Mouse (Mus musculus) testis, adult 2 months (tissue): ENCODE measurements at regions not wholly inside any gene's neighbourhood (a gene's known extent, or its start where the extent isn't known, plus 50 kb on each side); places are given as distances from the start of the nearest gene placed in this dataset.

ENCODE experiments used
- H3K27ac ChIP-seq: fragments of 200-500 bp; 2 replicates; pipeline ENCODE4 v1.5.1; 2012; ENCODE audit warnings: low read depth, low read length; ENCODE audit not compliant: control insufficient read depth, insufficient read depth
- H3K27me3 ChIP-seq: fragments of 200-500 bp; 2 replicates; pipeline ENCODE4 v1.6.1; 2012; ENCODE audit warnings: mild to moderate bottlenecking, low read length, moderate library complexity; ENCODE audit not compliant: control insufficient read depth, insufficient read depth
- H3K36me3 ChIP-seq: fragments of 200-500 bp; 2 replicates; pipeline ENCODE4 v1.6.1; 2012; ENCODE audit warnings: mild to moderate bottlenecking, low read length; ENCODE audit not compliant: control insufficient read depth, insufficient read depth
- H3K4me1 ChIP-seq: fragments of 200-500 bp; 2 replicates; pipeline ENCODE4 v1.6.1; 2012; ENCODE audit warnings: low read length; ENCODE audit not compliant: control insufficient read depth, insufficient read depth
- H3K4me3 ChIP-seq: fragments of 200-500 bp; 2 replicates; pipeline ENCODE4 v1.5.1; 2012; ENCODE audit warnings: low read depth, mild to moderate bottlenecking, low read length, moderate library complexity, mixed read lengths; ENCODE audit not compliant: control insufficient read depth
- CTCF ChIP-seq: fragments of 200-500 bp; IDR thresholded peaks from 2 replicates; pipeline ENCODE4 v1.5.1; 2012; ENCODE audit warnings: low read depth, mild to moderate bottlenecking, inconsistent platforms, low read length, moderate library complexity; ENCODE audit not compliant: control insufficient read depth, insufficient read depth, insufficient replicate concordance
- POLR2A ChIP-seq: fragments of 200-500 bp; IDR thresholded peaks from 2 replicates; pipeline ENCODE4 v1.6.1; 2012; ENCODE audit warnings: low read depth, mild to moderate bottlenecking, inconsistent platforms, low read length, moderate library complexity; ENCODE audit not compliant: control insufficient read depth

DNA sequence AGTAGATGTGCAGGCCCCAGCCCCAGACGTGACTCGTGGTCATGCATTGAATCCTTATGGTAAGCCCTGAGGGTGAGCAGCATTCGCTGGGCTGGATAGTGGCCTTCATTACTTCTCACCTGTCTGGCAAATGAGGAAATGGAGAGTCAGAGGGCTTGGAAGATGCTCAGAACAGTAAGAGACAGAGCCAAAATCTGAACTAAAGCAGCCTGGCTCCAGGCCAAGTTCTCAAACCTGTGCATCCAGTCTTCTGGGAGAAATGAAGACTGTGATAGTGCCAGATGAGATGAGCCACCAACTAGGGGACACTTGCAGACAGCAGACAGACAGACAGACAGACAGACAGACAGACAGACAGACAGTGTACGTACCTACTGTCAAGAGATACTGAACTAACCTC lies 137.1 kb downstream of the Wscd1 start:
- Histone ChIP-seq H3K27me3 (no peaks in the 10 kb centered on the region), H3K36me3 (no peaks in the 10 kb centered on the region), H3K4me1 (no peaks in the 10 kb centered on the region), H3K4me3 (no peak overlapping the region), H3K27ac (no peak overlapping the region)
- no peak for TF ChIP-seq CTCF
- TF ChIP-seq POLR2A = no peak

DNA sequence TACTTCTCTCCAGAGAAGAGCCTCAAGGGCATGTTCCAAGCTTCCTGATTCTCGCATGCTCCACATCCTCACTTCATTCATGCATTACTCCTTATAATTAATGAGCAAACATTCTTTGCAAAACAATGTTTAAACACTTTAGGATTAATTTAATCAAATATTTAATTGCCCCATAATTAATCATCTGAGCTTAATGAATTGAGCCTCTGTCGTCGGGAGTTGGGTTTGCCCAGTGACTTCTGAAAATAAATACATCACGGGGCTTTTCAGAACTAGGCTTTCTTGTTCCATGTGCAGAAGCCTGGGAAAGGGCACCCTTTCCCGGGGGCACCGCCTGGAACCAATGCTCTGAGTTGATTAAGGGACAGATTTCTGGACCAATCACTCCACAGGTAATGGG lies 135.1 kb downstream of the Wscd1 start:
- Histone ChIP-seq H3K4me3 (no peak overlapping the region), H3K4me1 (no peaks in the 10 kb centered on the region), H3K27ac (no peak overlapping the region), H3K27me3 (no peaks in the 10 kb centered on the region), H3K36me3 (no peaks in the 10 kb centered on the region)
- TF ChIP-seq POLR2A (no peak), CTCF (no peak)

DNA sequence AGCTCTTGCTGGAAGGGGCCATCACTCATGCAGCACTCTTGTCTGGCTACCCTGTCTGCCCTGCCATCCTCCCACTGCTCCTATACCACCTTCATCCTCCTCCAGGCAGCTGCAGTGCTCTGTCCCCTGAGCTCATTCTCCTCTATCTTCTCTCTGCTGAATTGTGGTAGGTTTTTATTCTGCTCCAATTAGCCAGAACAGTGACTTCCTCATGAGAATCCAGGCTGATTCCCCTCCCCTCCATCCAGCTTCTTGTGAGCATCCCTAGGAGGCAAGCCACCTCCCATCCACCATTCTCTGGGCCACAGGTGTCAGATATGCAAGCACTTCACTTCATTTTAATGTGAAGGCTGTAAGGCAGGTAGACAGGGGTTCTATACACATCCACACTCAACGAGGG lies 132.1 kb downstream of the Wscd1 start:
- TF ChIP-seq POLR2A (no peak), CTCF (no peak)

DNA sequence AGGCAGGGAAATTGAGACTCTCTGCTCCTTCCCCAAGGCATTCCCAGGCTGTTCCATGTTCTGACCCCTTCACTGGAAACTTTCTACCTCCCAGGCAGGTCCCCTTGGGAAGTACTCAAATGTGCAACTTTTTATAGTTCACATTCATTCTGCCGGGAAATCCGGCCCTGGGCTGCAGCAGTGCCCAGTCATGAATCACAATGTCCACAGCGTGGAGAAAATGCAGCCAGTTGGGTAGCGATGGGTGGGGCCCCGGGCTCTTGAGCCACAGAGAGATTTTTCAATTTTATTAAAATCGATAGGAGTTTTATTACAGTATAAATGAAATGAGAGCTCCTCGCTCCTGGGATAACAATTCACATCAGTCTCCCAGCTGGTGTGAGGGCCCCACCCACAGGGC lies 121.6 kb downstream of the Wscd1 start:
- no peak overlapping the region for H3K4me3 ChIP-seq
- H3K27ac ChIP-seq = no peak overlapping the region
- no peaks in the 10 kb centered on the region for H3K36me3 ChIP-seq
- H3K4me1 ChIP-seq = no peaks in the 10 kb centered on the region
- TF ChIP-seq POLR2A (no peak), CTCF (no peak)
- no peaks in the 10 kb centered on the region for H3K27me3 ChIP-seq

More for the DNA sequence above, 132.1 kb downstream of the Wscd1 start:
- H3K4me1 ChIP-seq = no peaks in the 10 kb centered on the region
- H3K36me3 ChIP-seq = no peaks in the 10 kb centered on the region
- H3K27ac ChIP-seq = no peak overlapping the region
- no peaks in the 10 kb centered on the region for H3K27me3 ChIP-seq
- no peak overlapping the region for H3K4me3 ChIP-seq

DNA sequence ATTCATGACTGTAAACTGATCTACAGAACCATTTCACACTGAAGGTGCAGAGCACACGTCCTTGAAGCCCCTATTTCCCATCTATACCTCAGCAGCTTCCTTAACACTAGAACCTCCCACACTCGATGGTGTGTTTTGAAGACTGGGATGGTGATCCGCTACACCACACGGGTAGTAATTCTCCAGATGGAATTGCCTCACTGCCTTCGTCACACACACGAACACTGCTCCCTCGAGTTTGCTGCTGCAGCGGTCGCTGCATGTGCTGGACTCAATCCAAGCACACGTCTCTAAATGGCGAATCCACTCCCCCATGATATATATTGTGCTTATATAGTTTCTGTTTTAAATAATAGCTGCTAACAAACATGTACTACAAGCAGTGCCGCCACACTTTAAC lies 117.0 kb downstream of the Wscd1 start:
- H3K4me1 ChIP-seq = no peaks in the 10 kb centered on the region
- H3K27ac ChIP-seq = no peak overlapping the region
- no peak for TF ChIP-seq POLR2A
- TF ChIP-seq CTCF = no peak
- no peak overlapping the region for H3K4me3 ChIP-seq
- H3K36me3 ChIP-seq = no peaks in the 10 kb centered on the region
- no peaks in the 10 kb centered on the region for H3K27me3 ChIP-seq

DNA sequence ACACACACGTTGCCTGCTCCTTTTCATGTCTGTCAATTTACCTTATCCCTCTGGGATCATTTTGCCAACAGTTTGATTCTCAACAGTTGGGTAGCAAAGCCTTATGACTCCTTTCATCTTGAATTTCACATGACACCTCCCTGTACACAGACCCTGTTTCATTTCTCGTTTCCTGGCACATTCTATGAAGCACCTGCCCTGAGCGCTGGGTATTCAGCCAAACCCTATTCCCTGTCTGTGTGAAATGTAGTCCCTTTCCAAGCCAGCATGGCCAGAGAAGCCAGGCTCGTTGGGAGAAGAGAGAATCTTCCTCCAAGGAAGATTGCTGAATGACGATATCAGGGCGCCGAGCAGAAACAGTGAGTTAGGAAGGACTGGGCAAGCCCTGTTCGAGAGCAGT lies 108.2 kb downstream of the Wscd1 start:
- no peak overlapping the region for H3K27ac ChIP-seq
- no peak overlapping the region for H3K4me3 ChIP-seq
- no peaks in the 10 kb centered on the region for H3K27me3 ChIP-seq
- H3K4me1 ChIP-seq = no peaks in the 10 kb centered on the region
- H3K36me3 ChIP-seq = no peaks in the 10 kb centered on the region
- TF ChIP-seq POLR2A = no peak
- no peak for TF ChIP-seq CTCF

DNA sequence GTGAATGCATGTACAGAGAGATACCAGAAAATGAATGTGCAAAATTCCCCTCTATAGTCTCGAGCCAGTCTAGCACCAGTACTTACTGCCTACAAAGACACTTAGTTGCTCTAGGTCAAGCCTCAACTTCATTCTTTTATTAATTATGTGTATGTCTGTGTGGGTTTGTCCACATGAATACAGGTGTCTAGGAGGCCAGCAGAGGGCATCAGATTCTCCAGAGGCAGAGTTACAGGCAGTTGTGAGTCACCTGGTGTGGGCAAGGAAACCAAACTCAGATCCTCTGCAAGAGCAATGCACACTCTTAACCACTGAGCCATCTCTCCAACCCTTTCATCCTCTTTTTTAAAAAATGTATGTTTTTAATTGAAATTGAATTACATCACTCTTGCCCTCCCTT lies 105.8 kb downstream of the Wscd1 start:
- Histone ChIP-seq H3K27me3 (no peaks in the 10 kb centered on the region), H3K4me3 (no peak overlapping the region), H3K4me1 (no peaks in the 10 kb centered on the region), H3K36me3 (no peaks in the 10 kb centered on the region), H3K27ac (no peak overlapping the region)
- TF ChIP-seq POLR2A (no peak), CTCF (no peak)

DNA sequence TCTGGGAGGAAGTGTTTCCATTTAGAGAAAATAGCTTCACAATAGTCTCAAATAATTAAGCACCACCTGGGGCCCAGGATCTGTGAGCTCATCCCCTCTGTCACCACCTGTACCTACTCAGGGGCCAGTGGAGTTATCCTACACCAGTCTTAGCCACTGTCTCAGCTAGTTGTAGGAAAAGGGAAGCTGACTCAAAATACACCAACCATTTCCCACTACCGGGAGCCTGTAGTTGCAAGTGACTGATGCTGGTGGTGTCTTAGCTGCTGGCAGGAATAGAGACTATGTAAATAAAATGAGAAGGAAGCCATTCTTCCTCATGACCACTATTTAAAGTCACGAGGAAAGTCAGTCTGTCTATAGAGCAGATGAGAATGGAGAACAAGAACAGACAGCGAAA lies 105.3 kb downstream of the Wscd1 start:
- no peaks in the 10 kb centered on the region for H3K27me3 ChIP-seq
- H3K4me3 ChIP-seq = no peak overlapping the region
- no peak overlapping the region for H3K27ac ChIP-seq
- no peaks in the 10 kb centered on the region for H3K4me1 ChIP-seq
- H3K36me3 ChIP-seq = no peaks in the 10 kb centered on the region
- TF ChIP-seq POLR2A (no peak), CTCF (no peak)
